In genomic region chrX:20921366-20921765, GRCm38 (mm10) we compare ENCODE assay signal across 9 mouse cellular contexts. TPM values are rescaled to one million over a fixed set of nuclear protein-coding genes. Genes with fewer than 3 reads are reported as not detected.
DNase-seq lines count a peak whose midpoint lies in the region; ATAC-seq lines count a peak whose summit lies in the region.
"Had no signal": no experiment of that assay in that cellular context is flagged by ENCODE, and none has a peak within 500 bp of the region (broad histone marks: within the 10 kb centered on the region; RNA-seq: fewer than 3 reads in every experiment).

No protein-coding gene starts in this region.

- peak overlapping the region; percentile 75 for H3K4me2 ChIP-seq in liver, embryonic 11.5 days
- peak overlapping the region; percentile 63 for H3K4me2 ChIP-seq in forebrain, embryonic 13.5 days
- peak overlapping the region; percentile 72 for H3K4me2 ChIP-seq in intestine, embryonic 16.5 days (ENCODE audit: low read depth, low read length)
- peak overlapping the region; percentile 59 for H3K4me2 ChIP-seq in neural tube, embryonic 15.5 days

- WGBS in liver, embryonic 11.5 days: 39% methylated on average over 5 of the region's 5 CpGs
- 46% methylated on average over 5 of the region's 5 CpGs for WGBS in forebrain, embryonic 13.5 days
- 40% methylated on average over 5 of the region's 5 CpGs for WGBS in intestine, embryonic 16.5 days
- WGBS in neural tube, embryonic 15.5 days: 48% methylated on average over 5 of the region's 5 CpGs

- H3K4me3 ChIP-seq in liver, embryonic 11.5 days (ENCODE audit: low read depth, low read length): no peak overlapping the region
- peak overlapping the region; percentile 53 for H3K4me3 ChIP-seq in forebrain, embryonic 13.5 days
- H3K4me3 ChIP-seq in intestine, embryonic 16.5 days (ENCODE audit: low read length): no peak overlapping the region
- peak overlapping the region; percentile 57 for H3K4me3 ChIP-seq in neural tube, embryonic 15.5 days (replicated peaks)

- H3K36me3 ChIP-seq in liver, embryonic 11.5 days (ENCODE audit: control insufficient read depth, insufficient read depth, low read length): no peaks in the 10 kb centered on the region
- no peaks in the 10 kb centered on the region; the same call in 1 of the 2 replicates for H3K36me3 ChIP-seq in forebrain, embryonic 13.5 days (ENCODE audit: poor library complexity, severe bottlenecking)
- H3K36me3 ChIP-seq in intestine, embryonic 16.5 days (ENCODE audit: control insufficient read depth, insufficient read depth, low read length): no peaks in the 10 kb centered on the region
- H3K36me3 ChIP-seq in neural tube, embryonic 15.5 days: no peaks in the 10 kb centered on the region

- no peak overlapping the region for H3K9ac ChIP-seq in liver, embryonic 11.5 days (ENCODE audit: low read depth, low read length)
- H3K9ac ChIP-seq in forebrain, embryonic 13.5 days: no peak overlapping the region
- no peak overlapping the region for H3K9ac ChIP-seq in intestine, embryonic 16.5 days (ENCODE audit: low read depth, low read length)
- H3K9ac ChIP-seq in neural tube, embryonic 15.5 days (replicated peaks): no peak overlapping the region

- no peaks in the 10 kb centered on the region for H3K4me1 ChIP-seq in liver, embryonic 11.5 days (replicated peaks; ENCODE audit: control insufficient read depth, insufficient read depth, low read length)
- peaks cover 4% of the 10 kb centered on the region; the same call in 1 of the 2 replicates for H3K4me1 ChIP-seq in forebrain, embryonic 13.5 days
- H3K4me1 ChIP-seq in intestine, embryonic 16.5 days (ENCODE audit: control insufficient read depth, insufficient read depth, low read length): no peaks in the 10 kb centered on the region
- H3K4me1 ChIP-seq in neural tube, embryonic 15.5 days: peaks cover 9% of the 10 kb centered on the region; the same call in 1 of the 2 replicates

- peaks cover 27% of the 10 kb centered on the region for H3K27me3 ChIP-seq in liver, embryonic 11.5 days (replicated peaks; ENCODE audit: control insufficient read depth, insufficient read depth, low read length)
- no peaks in the 10 kb centered on the region for H3K27me3 ChIP-seq in forebrain, embryonic 13.5 days
- no peaks in the 10 kb centered on the region for H3K27me3 ChIP-seq in intestine, embryonic 16.5 days (replicated peaks; ENCODE audit: control insufficient read depth, insufficient read depth, low read length)
- H3K27me3 ChIP-seq in neural tube, embryonic 15.5 days (replicated peaks): no peaks in the 10 kb centered on the region

- H3K27ac ChIP-seq in liver, embryonic 11.5 days (ENCODE audit: low read depth, low read length): no peak overlapping the region
- H3K27ac ChIP-seq in forebrain, embryonic 13.5 days: no peak overlapping the region; the same call in 1 of the 2 replicates
- no peak overlapping the region for H3K27ac ChIP-seq in intestine, embryonic 16.5 days (ENCODE audit: low read length)
- H3K27ac ChIP-seq in neural tube, embryonic 15.5 days (replicated peaks): peak overlapping the region; percentile 66

- ATAC-seq in liver, embryonic 11.5 days (replicated peaks; ENCODE audit: low FRiP score): no peak
- ATAC-seq in forebrain, embryonic 13.5 days: peak; percentile 14
- ATAC-seq in intestine, embryonic 16.5 days: 0 out of 2 replicates have a peak, but pooled peaks have one; percentile 11
- peak; percentile 39 for ATAC-seq in neural tube, embryonic 15.5 days (ENCODE audit: low FRiP score)
- no peak for ATAC-seq in erythroblast, adult 5-6 weeks (replicated peaks; ENCODE audit: low FRiP score, poor library complexity, severe bottlenecking)

- no peak for DNase-seq in liver, embryonic 11.5 days (ENCODE audit: low spot score)
- DNase-seq in liver: no peak
- no peak for DNase-seq in adrenal gland, postnatal 14 days
- DNase-seq in retina, postnatal 1 day: no peak

- H3K9me3 ChIP-seq in liver, embryonic 11.5 days (ENCODE audit: control insufficient read depth, low read length): no peaks in the 10 kb centered on the region
- H3K9me3 ChIP-seq in forebrain, embryonic 13.5 days (replicated peaks): no peaks in the 10 kb centered on the region
- H3K9me3 ChIP-seq in intestine, embryonic 16.5 days (ENCODE audit: control insufficient read depth, low read length): no peaks in the 10 kb centered on the region
- H3K9me3 ChIP-seq in neural tube, embryonic 15.5 days (replicated peaks): no peaks in the 10 kb centered on the region

RNA-seq across cellular contexts. Expression of gene Syn1, which starts 0.6 kb away (rescaled TPM):
- polyA plus RNA-seq in liver, embryonic 11.5 days (2014; fragmentation: Nextera tagmentation; extraction: Ambion mirVana): 0.48 and 0.60 TPM in 2 replicates
- polyA plus RNA-seq in forebrain, embryonic 13.5 days (2015; fragmentation: Nextera tagmentation; extraction: Ambion mirVana): 12.2 and 13.8 TPM in 2 replicates
- 1.2 and 1.5 TPM in 2 replicates for polyA plus RNA-seq in intestine, embryonic 16.5 days (2015; fragmentation: Nextera tagmentation; extraction: Ambion mirVana)
- polyA plus RNA-seq in neural tube, embryonic 15.5 days (2015; fragmentation: Nextera tagmentation; extraction: Ambion mirVana): 85.6 and 96.9 TPM in 2 replicates
- 7.9 and 11.3 TPM in 2 replicates for total RNA-seq in adrenal gland, postnatal 14 days (2021)
- 0.42 and 3.5 TPM in 2 replicates for total RNA-seq in erythroblast, adult 5-6 weeks (2015; ENCODE audit: low replicate concordance)
- total RNA-seq in erythroblast, adult 5-6 weeks (2017; ENCODE audit: low replicate concordance): not detected in 2 replicates
- total RNA-seq: monocyte, adult 5-6 weeks had no signal

RNA-seq across cellular contexts. Expression of gene Cfp, which starts 10.0 kb away (rescaled TPM):
- 11.5 and 12.0 TPM in 2 replicates for polyA plus RNA-seq in liver, embryonic 11.5 days (2014; fragmentation: Nextera tagmentation; extraction: Ambion mirVana)
- 4.5 and 5.6 TPM in 2 replicates for polyA plus RNA-seq in forebrain, embryonic 13.5 days (2015; fragmentation: Nextera tagmentation; extraction: Ambion mirVana)
- 7.0 and 8.0 TPM in 2 replicates for polyA plus RNA-seq in intestine, embryonic 16.5 days (2015; fragmentation: Nextera tagmentation; extraction: Ambion mirVana)
- polyA plus RNA-seq in neural tube, embryonic 15.5 days (2015; fragmentation: Nextera tagmentation; extraction: Ambion mirVana): 5.5 and 5.6 TPM in 2 replicates
- total RNA-seq in adrenal gland, postnatal 14 days (2021): 15.1 and 20.4 TPM in 2 replicates
- 8.3 and 17.8 TPM in 2 replicates for total RNA-seq in erythroblast, adult 5-6 weeks (2015; ENCODE audit: low replicate concordance)
- total RNA-seq in erythroblast, adult 5-6 weeks (2017; ENCODE audit: low replicate concordance): 16.1 and 17.6 TPM in 2 replicates

RNA-seq across cellular contexts. Expression of gene Elk1, which starts 29.0 kb away (rescaled TPM):
- polyA plus RNA-seq in liver, embryonic 11.5 days (2014; fragmentation: Nextera tagmentation; extraction: Ambion mirVana): 3.4 and 4.1 TPM in 2 replicates
- polyA plus RNA-seq in forebrain, embryonic 13.5 days (2015; fragmentation: Nextera tagmentation; extraction: Ambion mirVana): 20.0 TPM in 2 replicates
- 7.3 and 7.6 TPM in 2 replicates for polyA plus RNA-seq in intestine, embryonic 16.5 days (2015; fragmentation: Nextera tagmentation; extraction: Ambion mirVana)
- polyA plus RNA-seq in neural tube, embryonic 15.5 days (2015; fragmentation: Nextera tagmentation; extraction: Ambion mirVana): 16.5 and 16.6 TPM in 2 replicates
- total RNA-seq in adrenal gland, postnatal 14 days (2021): 13.1 and 14.4 TPM in 2 replicates
- total RNA-seq in erythroblast, adult 5-6 weeks (2015; ENCODE audit: low replicate concordance): 0.42 and 0.77 TPM in 2 replicates
- total RNA-seq in erythroblast, adult 5-6 weeks (2017; ENCODE audit: low replicate concordance): 0.60 and 1.1 TPM in 2 replicates

RNA-seq across cellular contexts. Expression of gene Uxt, which starts 40.5 kb away (rescaled TPM):
- polyA plus RNA-seq in liver, embryonic 11.5 days (2014; fragmentation: Nextera tagmentation; extraction: Ambion mirVana): 62.7 and 66.7 TPM in 2 replicates
- polyA plus RNA-seq in forebrain, embryonic 13.5 days (2015; fragmentation: Nextera tagmentation; extraction: Ambion mirVana): 62.2 and 65.8 TPM in 2 replicates
- 59.3 and 63.5 TPM in 2 replicates for polyA plus RNA-seq in intestine, embryonic 16.5 days (2015; fragmentation: Nextera tagmentation; extraction: Ambion mirVana)
- polyA plus RNA-seq in neural tube, embryonic 15.5 days (2015; fragmentation: Nextera tagmentation; extraction: Ambion mirVana): 32.0 and 33.0 TPM in 2 replicates
- total RNA-seq in adrenal gland, postnatal 14 days (2021): 37.8 and 40.2 TPM in 2 replicates
- total RNA-seq in erythroblast, adult 5-6 weeks (2015; ENCODE audit: low replicate concordance): 15.3 and 23.4 TPM in 2 replicates
- 6.6 and 15.7 TPM in 2 replicates for total RNA-seq in erythroblast, adult 5-6 weeks (2017; ENCODE audit: low replicate concordance)

RNA-seq across cellular contexts. Expression of gene Timp1, which starts 51.4 kb away (rescaled TPM):
- 8.8 and 10.6 TPM in 2 replicates for polyA plus RNA-seq in liver, embryonic 11.5 days (2014; fragmentation: Nextera tagmentation; extraction: Ambion mirVana)
- 2.2 and 4.4 TPM in 2 replicates for polyA plus RNA-seq in forebrain, embryonic 13.5 days (2015; fragmentation: Nextera tagmentation; extraction: Ambion mirVana)
- 14.2 and 16.9 TPM in 2 replicates for polyA plus RNA-seq in intestine, embryonic 16.5 days (2015; fragmentation: Nextera tagmentation; extraction: Ambion mirVana)
- polyA plus RNA-seq in neural tube, embryonic 15.5 days (2015; fragmentation: Nextera tagmentation; extraction: Ambion mirVana): 5.8 and 8.2 TPM in 2 replicates
- total RNA-seq in adrenal gland, postnatal 14 days (2021): 26.3 and 27.4 TPM in 2 replicates
- not detected in 2 replicates for total RNA-seq in erythroblast, adult 5-6 weeks (2015; ENCODE audit: low replicate concordance)
- not detected in 2 replicates for total RNA-seq in erythroblast, adult 5-6 weeks (2017; ENCODE audit: low replicate concordance)
- total RNA-seq: monocyte, adult 5-6 weeks had no signal

Comparison
In these comparisons a context has a peak if more than half of its experiments do, and no peak if none do; other contexts are left out.
1. ATAC-seq: peak in forebrain, embryonic 13.5 days (single experiment), intestine, embryonic 16.5 days (single experiment) and neural tube, embryonic 15.5 days (single experiment); none in liver, embryonic 11.5 days (single experiment) and erythroblast, adult 5-6 weeks (single experiment).
2. H3K4me3 ChIP-seq: peak in forebrain, embryonic 13.5 days (single experiment) and neural tube, embryonic 15.5 days (single experiment); none in liver, embryonic 11.5 days (single experiment) and intestine, embryonic 16.5 days (single experiment).
3. Peak in every context shown above with its lines, with median percentiles within 50 percentile points of each other: H3K4me2 ChIP-seq.